Comparison of ENCODE assay signal across 13 mouse cellular contexts in the genomic region with DNA sequence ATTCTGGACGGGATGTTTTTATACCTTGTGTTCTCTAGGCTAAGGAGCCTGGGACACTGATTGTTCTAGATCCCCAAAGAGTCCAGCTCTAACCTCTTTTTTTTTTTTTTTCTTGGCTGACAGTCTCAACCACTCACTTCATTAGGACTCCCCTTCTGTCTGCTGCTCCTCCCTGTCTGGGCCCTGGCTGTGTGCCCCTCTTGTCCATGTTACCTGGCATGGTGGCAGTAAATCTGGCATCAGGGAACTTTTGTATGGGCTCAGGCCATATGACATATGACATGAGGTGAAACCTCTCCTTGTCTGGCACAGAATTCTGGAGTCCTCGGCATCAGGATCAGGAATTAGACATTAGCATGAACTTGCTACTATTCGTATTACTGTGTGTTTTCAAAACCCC.
"Had no signal": no experiment of that assay in that cellular context is flagged by ENCODE, and none has a peak within 500 bp of the region (broad histone marks: within the 10 kb centered on the region; RNA-seq: fewer than 3 reads in every experiment).

No protein-coding gene starts in this region.

- DNase-seq: gastrocnemius, postnatal 14 days; gastrocnemius, postnatal 36 days; heart, adult 11 months; heart, adult 2 months; heart, postnatal 14 days; heart, postnatal 36 days; kidney, adult 11 months; kidney, adult 2 months; kidney, adult 9 months; kidney, postnatal 14 days; kidney, postnatal 36 days; layer of hippocampus, adult 9-11 months; layer of hippocampus, postnatal 36 days had no signal
